Mouse (Mus musculus) forebrain, embryonic 14.5 days (tissue): ENCODE data around the gene Esyt3. TPM values are rescaled to one million over a fixed set of nuclear protein-coding genes. Genes with fewer than 3 reads are reported as not detected.

Experiments
- ATAC-seq: fragments of 200-750 bp; cut with Nextera tagmentation; 2 replicates; pipeline ENCODE4 v1.8.0; 2017; ENCODE audit warnings: mild to moderate bottlenecking, moderate library complexity
- DNase-seq: peaks from one replicate; pipeline ENCODE4 v3.0.0-alpha.2; 2015; ENCODE audit warnings: low spot score
- H3K27ac ChIP-seq: fragments of 300-500 bp; sonication (generic); 2 replicates; pipeline ENCODE4 v1.5.1; 2014; ENCODE audit warnings: low read depth, mild to moderate bottlenecking, control low read depth, low read length, moderate library complexity
- H3K27me3 ChIP-seq: fragments of 300-500 bp; sonication (generic); replicated peaks from 2 replicates; pipeline ENCODE4 v1.6.1; 2014; ENCODE audit warnings: low read length, control low read depth, mixed read lengths; ENCODE audit not compliant: control insufficient read depth, insufficient read depth
- H3K36me3 ChIP-seq: fragments of 300-500 bp; sonication (generic); 2 replicates; pipeline ENCODE4 v1.6.1; 2014; ENCODE audit warnings: low read length, control low read depth; ENCODE audit not compliant: control insufficient read depth, insufficient read depth
- H3K4me1 ChIP-seq: fragments of 300-500 bp; sonication (generic); 2 replicates; pipeline ENCODE4 v1.6.1; 2014; ENCODE audit warnings: antibody characterized with exemption, low read length, control low read depth; ENCODE audit not compliant: control insufficient read depth, insufficient read depth
- H3K4me2 ChIP-seq: fragments of 300-500 bp; sonication (generic); 2 replicates; pipeline ENCODE4 v1.6.1; 2014; ENCODE audit warnings: mild to moderate bottlenecking, control low read depth, low read length
- H3K4me3 ChIP-seq: fragments of 300-500 bp; sonication (generic); 2 replicates; pipeline ENCODE4 v1.5.1; 2014; ENCODE audit warnings: low read depth, low read length, control low read depth
- H3K9ac ChIP-seq: fragments of 300-500 bp; sonication (generic); 2 replicates; pipeline ENCODE4 v1.6.1; 2014; ENCODE audit warnings: mild to moderate bottlenecking, low read length, control low read depth, moderate library complexity
- H3K9me3 ChIP-seq: fragments of 300-500 bp; sonication (generic); replicated peaks from 2 replicates; pipeline ENCODE4 v1.6.1; 2016; ENCODE audit warnings: low read length, control low read depth, mixed read lengths; ENCODE audit not compliant: control insufficient read depth
- WGBS: fragments of 180-500 bp; shearing (Covaris S2); extraction: QIAGEN DNeasy Blood & Tissue Kit; methylation state at CpG from one replicate; pipeline ENCODE4 v1.1.7; 2014; 5-methylcytosine and 5-hydroxymethylcytosine counted together
- polyA plus RNA-seq: library from polyadenylated mRNA; unstranded; fragments of >200 nt; fragmentation: Nextera tagmentation; extraction: Ambion mirVana; gene quantifications from 2 replicates; pipeline ENCODE4 v1.2.1, GENCODE M21; 2014

The Esyt3 gene
- polyA plus RNA-seq, 1 experiment from 2014 or later = 0.52 TPM

DNA sequence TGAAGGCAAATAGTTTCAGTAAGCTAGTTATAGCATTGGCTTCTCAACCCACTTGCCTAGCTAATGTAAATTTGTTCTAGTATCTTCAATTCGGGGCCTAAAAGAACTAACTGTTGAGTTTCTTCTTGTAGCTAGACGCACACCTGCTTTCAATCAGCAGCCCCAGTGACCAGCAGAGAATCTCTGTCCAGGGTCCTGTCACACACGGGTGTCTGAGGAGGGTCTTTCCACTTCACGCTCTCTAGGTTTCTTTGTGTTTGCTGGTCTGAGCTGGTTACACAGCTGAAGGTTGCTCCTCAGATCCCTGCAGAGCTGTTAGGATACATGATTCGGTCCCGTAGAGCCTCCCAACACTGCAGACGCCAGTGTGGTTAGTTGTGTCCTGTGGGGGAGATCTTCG, 4.7 kb upstream of the Esyt3 start:
- H3K4me2 ChIP-seq = no peak overlapping the region
- H3K36me3 ChIP-seq = no peaks in the 10 kb centered on the region
- no peak overlapping the region for H3K4me3 ChIP-seq
- H3K27me3 ChIP-seq = peaks cover 4% of the 10 kb centered on the region
- H3K9me3 ChIP-seq = no peaks in the 10 kb centered on the region
- no peak overlapping the region for H3K9ac ChIP-seq
- H3K4me1 ChIP-seq = peaks cover 2% of the 10 kb centered on the region; the same call in 1 of the 2 replicates
- no peak for ATAC-seq
- 72% methylated on average over 8 of the region's 8 CpGs for WGBS
- no peak overlapping the region for H3K27ac ChIP-seq
- DNase-seq = no peak

DNA sequence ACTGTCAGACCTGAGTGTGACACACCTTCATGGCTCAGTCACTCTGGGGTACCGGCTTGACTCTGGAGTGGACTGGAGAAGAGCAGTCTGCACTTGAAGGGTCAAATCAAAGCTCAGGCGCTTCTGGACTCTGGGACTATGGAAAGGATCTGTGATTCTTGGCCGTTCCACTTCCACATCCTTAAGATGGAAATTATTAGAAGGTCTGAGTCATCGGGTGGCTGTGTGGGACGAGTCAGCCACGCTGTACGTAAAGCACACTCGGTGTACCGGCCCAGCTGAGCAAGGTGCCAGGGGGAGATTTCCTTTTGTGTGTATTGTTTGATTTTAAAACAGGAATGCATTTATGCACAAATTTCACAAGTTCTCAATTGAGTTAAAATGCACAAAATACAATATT, 3.6 kb upstream of the Esyt3 start:
- no peak overlapping the region for H3K27ac ChIP-seq
- H3K4me3 ChIP-seq = no peak overlapping the region
- H3K9ac ChIP-seq = no peak overlapping the region
- WGBS = 88% methylated on average over 9 of the region's 9 CpGs
- peaks cover 10% of the 10 kb centered on the region; the same call in 1 of the 2 replicates for H3K4me1 ChIP-seq
- peaks cover 16% of the 10 kb centered on the region for H3K27me3 ChIP-seq
- no peaks in the 10 kb centered on the region for H3K9me3 ChIP-seq
- ATAC-seq (no peak), DNase-seq (no peak)
- H3K4me2 ChIP-seq = no peak overlapping the region
- H3K36me3 ChIP-seq = no peaks in the 10 kb centered on the region

DNA sequence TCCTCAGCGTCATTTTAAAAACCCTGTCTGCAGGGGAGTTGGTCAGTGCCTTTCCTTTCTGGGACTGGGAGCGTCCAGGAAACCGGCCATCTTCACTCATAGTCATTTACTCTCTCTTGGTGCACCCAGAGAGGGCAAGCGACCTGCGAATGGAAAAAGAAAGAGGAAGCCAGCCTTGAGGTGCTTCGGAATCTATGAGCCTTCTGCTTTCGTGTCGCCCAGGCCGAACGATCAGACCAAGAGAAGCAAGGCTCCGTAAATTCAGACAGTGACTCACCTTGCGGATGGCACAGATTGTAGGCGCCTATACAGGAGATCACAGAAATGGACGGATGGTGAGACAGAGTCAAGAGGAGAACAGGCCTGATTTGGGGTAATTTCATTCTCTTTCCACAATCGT, 655 bp upstream of the Esyt3 start:
- Histone ChIP-seq H3K27me3 (peaks cover 26% of the 10 kb centered on the region), H3K9me3 (no peaks in the 10 kb centered on the region), H3K27ac (no peak overlapping the region), H3K4me2 (no peak overlapping the region), H3K9ac (no peak overlapping the region), H3K4me3 (no peak overlapping the region), H3K4me1 (peaks cover 10% of the 10 kb centered on the region; the same call in 1 of the 2 replicates), H3K36me3 (no peaks in the 10 kb centered on the region)
- WGBS = 88% methylated on average over 15 of the region's 15 CpGs
- ATAC-seq = no peak
- DNase-seq = no peak

DNA sequence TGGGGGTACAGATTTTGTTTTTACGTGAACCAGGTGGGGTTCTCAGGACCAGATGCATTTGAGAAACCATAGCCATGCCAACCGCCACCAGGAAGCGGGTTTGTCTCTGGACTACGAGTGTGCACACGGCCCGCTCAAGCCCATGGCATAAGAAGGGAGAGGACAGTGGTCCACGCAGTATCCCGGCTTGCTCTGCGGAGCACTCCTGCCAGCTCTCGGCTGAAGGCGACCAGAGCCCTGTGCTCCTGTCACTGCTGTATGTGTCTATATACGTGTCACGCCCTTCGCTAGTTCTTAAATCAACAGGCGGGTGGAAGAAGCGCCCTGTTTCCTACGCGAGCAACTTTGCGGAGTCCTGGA, 816 bp downstream of the Esyt3 start:
- H3K9ac ChIP-seq = peak overlapping the region; percentile 50
- H3K36me3 ChIP-seq = no peaks in the 10 kb centered on the region
- peaks cover 10% of the 10 kb centered on the region; the same call in 1 of the 2 replicates for H3K4me1 ChIP-seq
- ATAC-seq (peak; percentile 44; the same call in 1 of the 2 replicates), DNase-seq (peak; percentile 29)
- H3K27ac ChIP-seq = no peak overlapping the region
- H3K4me2 ChIP-seq = peak overlapping the region; percentile 96
- H3K9me3 ChIP-seq = no peaks in the 10 kb centered on the region
- WGBS = 4% methylated on average over 19 of the region's 19 CpGs
- H3K27me3 ChIP-seq = peaks cover 26% of the 10 kb centered on the region
- H3K4me3 ChIP-seq = peak overlapping the region; percentile 42

DNA sequence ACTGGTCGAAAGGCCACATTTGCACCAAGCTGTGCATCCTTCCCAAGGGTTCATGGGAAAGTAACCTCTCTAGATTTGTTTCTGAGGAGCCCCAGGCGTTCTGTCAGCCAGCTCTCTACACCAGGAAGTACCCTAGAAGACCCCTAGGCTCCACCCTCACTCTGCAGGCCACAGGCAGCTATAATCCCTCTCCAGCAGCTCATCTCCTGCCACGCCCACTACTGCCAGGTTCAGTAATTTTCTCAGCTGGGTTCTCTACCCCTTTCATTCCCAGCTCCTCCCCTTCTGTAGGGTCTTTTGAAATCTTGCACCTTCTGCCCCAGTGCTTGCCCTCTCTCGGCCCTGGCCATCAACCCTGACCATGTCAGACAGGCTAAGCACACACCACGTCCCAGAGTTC, 2.4 kb downstream of the Esyt3 start:
- no peak overlapping the region for H3K9ac ChIP-seq
- ATAC-seq = no peak
- peaks cover 26% of the 10 kb centered on the region for H3K27me3 ChIP-seq
- H3K27ac ChIP-seq = no peak overlapping the region
- 21% methylated on average over 5 of the region's 5 CpGs for WGBS
- H3K4me2 ChIP-seq = no peak overlapping the region
- H3K9me3 ChIP-seq = no peaks in the 10 kb centered on the region
- no peak for DNase-seq
- H3K4me3 ChIP-seq = no peak overlapping the region
- H3K36me3 ChIP-seq = no peaks in the 10 kb centered on the region
- H3K4me1 ChIP-seq = peaks cover 10% of the 10 kb centered on the region; the same call in 1 of the 2 replicates

DNA sequence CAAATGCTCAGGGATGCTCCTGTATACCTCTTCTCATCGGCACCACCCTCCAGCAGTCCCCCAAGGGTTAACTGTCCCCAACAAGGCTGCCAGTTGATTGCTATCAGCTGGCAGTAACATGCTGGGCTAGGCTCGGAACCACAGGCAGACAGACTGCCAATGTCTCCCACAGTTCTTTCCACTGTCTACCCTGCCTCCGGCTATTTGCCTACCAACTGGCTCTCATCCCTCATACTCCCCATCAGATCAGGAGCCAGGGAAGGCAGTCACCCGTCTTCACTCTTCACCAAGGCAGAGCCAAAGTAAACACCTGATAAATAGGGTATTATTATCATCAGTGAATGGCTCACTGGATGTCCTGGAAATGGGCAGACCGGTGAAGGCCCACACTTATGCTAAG, 3.6 kb downstream of the Esyt3 start:
- H3K4me2 ChIP-seq = no peak overlapping the region
- no peak for ATAC-seq
- WGBS = 62% methylated on average over 5 of the region's 5 CpGs
- no peaks in the 10 kb centered on the region for H3K9me3 ChIP-seq
- peaks cover 26% of the 10 kb centered on the region for H3K27me3 ChIP-seq
- no peak for DNase-seq
- H3K9ac ChIP-seq = no peak overlapping the region
- H3K27ac ChIP-seq = no peak overlapping the region
- no peaks in the 10 kb centered on the region for H3K36me3 ChIP-seq
- no peak overlapping the region for H3K4me3 ChIP-seq
- H3K4me1 ChIP-seq = peaks cover 10% of the 10 kb centered on the region; the same call in 1 of the 2 replicates

DNA sequence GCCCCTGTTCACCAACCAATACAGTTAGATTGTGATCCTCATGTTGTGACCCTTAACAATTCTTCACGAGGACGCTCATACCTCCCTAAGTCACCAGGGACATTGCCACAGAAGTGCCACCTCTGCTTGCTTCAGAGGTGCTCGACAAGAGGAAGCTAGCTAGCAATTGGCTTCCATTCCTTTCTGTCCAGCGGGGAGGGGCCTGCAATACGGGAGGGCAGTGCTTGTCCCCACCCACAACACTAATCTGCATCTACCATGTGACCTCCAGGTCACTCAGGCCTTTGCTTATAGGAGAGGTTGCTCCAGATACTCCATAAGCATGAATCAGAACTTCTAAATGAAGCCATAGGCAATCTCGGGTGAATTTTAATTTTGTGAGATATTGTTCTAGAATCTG, 5.0 kb downstream of the Esyt3 start:
- Histone ChIP-seq H3K9me3 (no peaks in the 10 kb centered on the region), H3K9ac (no peak overlapping the region), H3K36me3 (no peaks in the 10 kb centered on the region), H3K4me3 (no peak overlapping the region), H3K4me1 (peaks cover 10% of the 10 kb centered on the region; the same call in 1 of the 2 replicates), H3K27me3 (peaks cover 25% of the 10 kb centered on the region), H3K4me2 (no peak overlapping the region), H3K27ac (no peak overlapping the region)
- 71% methylated on average over 6 of the region's 6 CpGs for WGBS
- no peak for ATAC-seq
- DNase-seq = no peak

DNA sequence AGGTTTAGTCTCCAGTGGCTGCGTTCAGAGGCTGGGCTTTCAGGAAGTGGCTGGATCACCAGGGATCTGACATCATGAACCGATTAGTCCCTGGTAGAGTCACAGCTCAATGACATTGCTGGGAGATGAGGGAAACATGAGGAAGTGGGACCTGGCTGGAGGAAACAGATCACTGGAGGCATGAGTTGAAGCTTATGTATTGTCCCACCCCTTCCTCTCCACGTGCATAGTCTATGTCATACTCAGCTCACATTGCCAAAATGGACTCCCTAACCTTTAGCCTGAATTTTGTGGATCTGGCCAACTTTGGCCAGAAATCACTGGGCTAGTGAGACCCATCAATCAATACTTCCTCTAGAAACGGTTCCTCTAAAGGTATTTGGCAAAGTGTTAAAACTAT, 5.4 kb downstream of the Esyt3 start:
- no peaks in the 10 kb centered on the region for H3K36me3 ChIP-seq
- 92% methylated on average over 4 of the region's 4 CpGs for WGBS
- no peak overlapping the region for H3K9ac ChIP-seq
- peaks cover 21% of the 10 kb centered on the region for H3K27me3 ChIP-seq
- H3K4me3 ChIP-seq = no peak overlapping the region
- ATAC-seq (no peak), DNase-seq (no peak)
- peaks cover 7% of the 10 kb centered on the region; the same call in 1 of the 2 replicates for H3K4me1 ChIP-seq
- H3K9me3 ChIP-seq = no peaks in the 10 kb centered on the region
- H3K4me2 ChIP-seq = no peak overlapping the region
- no peak overlapping the region for H3K27ac ChIP-seq

DNA sequence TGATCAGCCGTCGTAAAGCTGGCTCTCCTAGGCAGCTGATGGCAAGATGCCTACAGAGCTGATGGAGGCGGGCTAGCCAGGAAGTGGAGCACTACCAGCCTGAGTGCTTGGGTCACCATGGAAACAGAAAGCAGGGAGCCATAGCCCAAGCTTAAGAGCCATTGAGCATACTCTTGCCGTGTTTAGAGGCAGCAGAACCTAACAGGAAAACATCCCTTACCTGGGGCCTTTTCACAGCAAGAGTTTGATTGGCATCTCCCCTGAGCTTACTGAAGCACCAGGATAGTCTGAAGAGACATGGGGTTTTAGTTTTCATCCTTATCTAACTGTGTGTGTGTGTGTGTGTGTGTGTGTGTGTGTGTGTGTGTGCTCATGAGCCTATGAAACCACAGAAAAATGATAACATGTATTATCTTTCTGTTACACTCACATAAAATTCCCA, 13.0 kb downstream of the Esyt3 start:
- no peak overlapping the region for H3K9ac ChIP-seq
- H3K27ac ChIP-seq = no peak overlapping the region
- peak; percentile 80 for DNase-seq
- ATAC-seq = peak; percentile 69; the same call in 1 of the 2 replicates
- no peaks in the 10 kb centered on the region for H3K9me3 ChIP-seq
- 37% methylated on average over 4 of the region's 4 CpGs for WGBS
- peaks cover 3% of the 10 kb centered on the region; the same call in 1 of the 2 replicates for H3K4me1 ChIP-seq
- H3K36me3 ChIP-seq = no peaks in the 10 kb centered on the region
- no peak overlapping the region for H3K4me3 ChIP-seq
- H3K27me3 ChIP-seq = no peaks in the 10 kb centered on the region
- no peak overlapping the region for H3K4me2 ChIP-seq
